Mouse (Mus musculus) hindbrain, embryonic 15.5 days (tissue): ENCODE measurements around the gene Cdh18. TPM values are rescaled to one million over a fixed set of nuclear protein-coding genes. Genes with fewer than 3 reads are reported as not detected.
"Not testable (repeated sequence)": the region's sequence is repeated elsewhere in the genome, so short reads cannot be mapped to it uniquely, and the experiment has no call there.

Experiments
- ATAC-seq: fragments of 200-750 bp; cut with Nextera tagmentation; 2 replicates; pipeline ENCODE4 v1.8.0; 2017; ENCODE audit warnings: low read depth, moderate number of reproducible peaks, moderate TSS enrichment; ENCODE audit not compliant: low FRiP score
- H3K27ac ChIP-seq: fragments of 300-500 bp; sonication (generic); replicated peaks from 2 replicates; pipeline ENCODE4 v1.5.1; 2015; ENCODE audit warnings: mild to moderate bottlenecking, inconsistent platforms
- H3K27me3 ChIP-seq: fragments of 300-500 bp; sonication (generic); 2 replicates; pipeline ENCODE4 v1.6.1; 2015; ENCODE audit warnings: control low read depth, inconsistent platforms
- H3K36me3 ChIP-seq: fragments of 300-500 bp; sonication (generic); 2 replicates; pipeline ENCODE4 v1.6.1; 2015; ENCODE audit warnings: control low read depth, inconsistent platforms
- H3K4me1 ChIP-seq: fragments of 300-500 bp; sonication (generic); replicated peaks from 2 replicates; pipeline ENCODE4 v1.6.1; 2015; ENCODE audit warnings: control low read depth, inconsistent platforms
- H3K4me2 ChIP-seq: fragments of 300-500 bp; sonication (generic); 2 replicates; pipeline ENCODE4 v1.6.1; 2015; ENCODE audit warnings: moderate library complexity, mild to moderate bottlenecking, inconsistent platforms
- H3K4me3 ChIP-seq: fragments of 300-500 bp; sonication (generic); 2 replicates; pipeline ENCODE4 v1.5.1; 2015; ENCODE audit warnings: mild to moderate bottlenecking, inconsistent platforms
- H3K9ac ChIP-seq: fragments of 300-500 bp; sonication (generic); 2 replicates; pipeline ENCODE4 v1.6.1; 2015; ENCODE audit warnings: inconsistent platforms
- H3K9me3 ChIP-seq: fragments of 300-500 bp; sonication (generic); 2 replicates; pipeline ENCODE4 v1.6.1; 2016; ENCODE audit warnings: control low read depth, inconsistent platforms
- WGBS: fragments of 180-500 bp; shearing (Covaris S2); methylation state at CpG from one replicate; pipeline ENCODE4 v1.1.7; 2015; 5-methylcytosine and 5-hydroxymethylcytosine counted together
- polyA plus RNA-seq: library from polyadenylated mRNA; unstranded; fragments of >200 nt; fragmentation: Nextera tagmentation; extraction: Ambion mirVana; gene quantifications from 2 replicates; pipeline ENCODE4 v1.2.1, GENCODE M21; 2015

Cdh18 gene
- polyA plus RNA-seq, 1 experiment from 2014 or later, result 11.4 TPM

GRCm38 (mm10) chr15:23096601-23097000 is 547.8 kb downstream of the Cdh18 start:
- Histone ChIP-seq H3K4me1 (no peaks in the 10 kb centered on the region), H3K9me3 (no peaks in the 10 kb centered on the region), H3K27me3 (no peaks in the 10 kb centered on the region), H3K4me3 (no peak overlapping the region), H3K36me3 (no peaks in the 10 kb centered on the region), H3K27ac (no peak overlapping the region), H3K4me2 (no peak overlapping the region), H3K9ac (no peak overlapping the region)
- no peak for ATAC-seq
- WGBS, result 81% methylated on average over 5 of the region's 5 CpGs

DNA sequence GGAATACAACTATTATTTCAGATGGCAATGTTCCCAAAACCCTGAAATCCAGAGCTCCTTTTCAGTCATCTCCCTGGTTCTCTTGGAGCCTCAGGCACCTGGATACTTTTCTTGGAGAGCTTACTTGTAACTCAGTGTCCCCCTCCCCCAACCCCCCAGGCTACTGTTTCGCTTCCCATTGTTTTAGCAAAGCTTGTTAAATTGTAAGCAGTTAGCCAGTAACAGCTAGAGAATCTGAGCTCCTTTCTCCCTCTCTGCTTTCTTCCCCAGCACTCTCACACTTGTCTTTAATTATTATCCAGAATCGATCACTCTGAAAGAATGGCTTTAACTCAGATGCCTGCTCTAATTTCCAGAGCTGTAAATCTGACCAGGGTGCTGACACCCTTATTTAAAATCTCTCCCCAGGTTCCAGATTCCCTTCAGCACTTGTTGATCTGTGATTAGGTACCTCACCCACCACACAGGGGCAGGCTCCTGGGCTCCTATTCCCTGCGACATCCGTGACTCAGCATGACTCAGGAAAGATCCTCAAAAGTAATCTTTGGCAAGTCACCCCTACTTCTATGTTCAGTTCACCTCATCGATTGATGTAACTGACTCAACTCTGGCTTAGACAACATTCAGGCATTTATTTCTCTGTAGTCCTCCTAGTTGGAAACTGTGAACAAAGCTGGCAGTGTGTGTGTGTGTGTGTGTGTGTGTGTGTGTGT is 556.0 kb downstream of the Cdh18 start:
- Histone ChIP-seq H3K4me2 (no peak overlapping the region), H3K9ac (no peak overlapping the region), H3K9me3 (no peaks in the 10 kb centered on the region), H3K27me3 (no peaks in the 10 kb centered on the region), H3K27ac (no peak overlapping the region), H3K4me1 (no peaks in the 10 kb centered on the region), H3K4me3 (no peak overlapping the region), H3K36me3 (no peaks in the 10 kb centered on the region)
- 34% methylated on average over 5 of the region's 5 CpGs for WGBS
- no peak for ATAC-seq

DNA sequence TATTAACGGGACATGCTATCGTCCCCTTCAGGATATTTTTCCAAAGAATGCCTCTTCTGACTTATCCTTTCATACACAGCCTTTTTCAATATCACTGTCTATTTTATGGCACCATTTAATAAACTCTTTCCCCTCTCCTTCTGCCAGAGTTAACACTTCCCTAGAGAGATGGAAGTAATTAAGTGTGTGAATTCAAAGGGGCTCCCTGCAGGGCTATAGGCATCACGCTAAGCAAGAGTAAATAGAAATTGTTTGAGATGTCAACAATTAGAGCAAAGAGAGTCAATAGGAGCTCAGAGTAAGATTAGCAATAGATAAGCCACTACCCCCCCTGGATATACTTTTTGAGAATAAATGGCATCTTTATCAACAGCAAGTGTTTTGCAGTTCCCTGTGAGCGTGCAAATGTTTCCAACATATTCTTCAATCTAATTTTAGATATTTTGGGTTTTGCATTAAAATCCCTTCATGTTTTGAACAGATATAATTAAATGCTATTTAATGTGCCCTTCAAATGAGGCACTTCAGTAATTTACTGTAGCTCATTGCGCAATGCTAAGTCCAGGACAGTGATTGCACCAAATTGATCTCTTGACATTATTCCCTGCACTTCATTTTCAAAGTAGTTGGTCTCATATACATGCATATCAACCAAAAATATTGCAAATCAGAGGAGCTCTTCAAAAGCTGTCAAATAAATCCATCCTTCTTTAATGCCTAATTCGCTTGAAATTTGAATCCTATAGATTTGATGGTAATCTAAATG is 586.3 kb downstream of the Cdh18 start:
- Histone ChIP-seq H3K36me3 (no peaks in the 10 kb centered on the region), H3K27me3 (no peaks in the 10 kb centered on the region), H3K9me3 (no peaks in the 10 kb centered on the region), H3K27ac (no peak overlapping the region), H3K4me2 (no peak overlapping the region), H3K4me1 (no peaks in the 10 kb centered on the region), H3K4me3 (no peak overlapping the region), H3K9ac (no peak overlapping the region)
- 48% methylated on average over 6 of the region's 6 CpGs for WGBS
- ATAC-seq, result peak; percentile 63; the same call in 1 of the 2 replicates

- H3K36me3 ChIP-seq, result no peaks in the 10 kb centered on the region
- no peak for ATAC-seq
- WGBS, result 88% methylated on average over 3 of the region's 3 CpGs
Observed at GRCm38 (mm10) chr15:23136971-23137370, 588.1 kb downstream of the Cdh18 start.

GRCm38 (mm10) chr15:23142907-23143306 is 594.1 kb downstream of the Cdh18 start:
- not testable (repeated sequence) for H3K27me3 ChIP-seq, H3K9me3 ChIP-seq, ATAC-seq, H3K36me3 ChIP-seq, H3K4me2 ChIP-seq, H3K9ac ChIP-seq, H3K4me1 ChIP-seq, H3K4me3 ChIP-seq, H3K27ac ChIP-seq
- 63% methylated on average over 1 of the region's 1 CpGs for WGBS

More at GRCm38 (mm10) chr15:23136971-23137370, 588.1 kb downstream of the Cdh18 start:
- H3K9ac ChIP-seq, result no peak overlapping the region
- no peak overlapping the region for H3K4me2 ChIP-seq
- H3K4me1 ChIP-seq, result no peaks in the 10 kb centered on the region
- H3K27ac ChIP-seq, result no peak overlapping the region
- no peaks in the 10 kb centered on the region for H3K9me3 ChIP-seq
- H3K4me3 ChIP-seq, result no peak overlapping the region
- H3K27me3 ChIP-seq, result no peaks in the 10 kb centered on the region

GRCm38 (mm10) chr15:23155883-23156282 is 607.1 kb downstream of the Cdh18 start:
- WGBS, result 98% methylated on average over 2 of the region's 2 CpGs
- no peaks in the 10 kb centered on the region for H3K36me3 ChIP-seq
- H3K9ac ChIP-seq, result no peak overlapping the region
- no peak overlapping the region for H3K4me2 ChIP-seq
- no peak for ATAC-seq
- no peak overlapping the region for H3K4me3 ChIP-seq
- H3K9me3 ChIP-seq, result no peaks in the 10 kb centered on the region
- H3K27ac ChIP-seq, result no peak overlapping the region
- no peaks in the 10 kb centered on the region for H3K4me1 ChIP-seq
- H3K27me3 ChIP-seq, result no peaks in the 10 kb centered on the region

- Histone ChIP-seq H3K4me1 (no peaks in the 10 kb centered on the region), H3K9ac (no peak overlapping the region), H3K9me3 (no peaks in the 10 kb centered on the region), H3K4me3 (no peak overlapping the region), H3K27ac (no peak overlapping the region), H3K4me2 (no peak overlapping the region), H3K36me3 (no peaks in the 10 kb centered on the region), H3K27me3 (no peaks in the 10 kb centered on the region)
- no peak for ATAC-seq
- WGBS, result 92% methylated on average over 4 of the region's 4 CpGs
Observed at GRCm38 (mm10) chr15:23164869-23165268, 616.0 kb downstream of the Cdh18 start.

DNA sequence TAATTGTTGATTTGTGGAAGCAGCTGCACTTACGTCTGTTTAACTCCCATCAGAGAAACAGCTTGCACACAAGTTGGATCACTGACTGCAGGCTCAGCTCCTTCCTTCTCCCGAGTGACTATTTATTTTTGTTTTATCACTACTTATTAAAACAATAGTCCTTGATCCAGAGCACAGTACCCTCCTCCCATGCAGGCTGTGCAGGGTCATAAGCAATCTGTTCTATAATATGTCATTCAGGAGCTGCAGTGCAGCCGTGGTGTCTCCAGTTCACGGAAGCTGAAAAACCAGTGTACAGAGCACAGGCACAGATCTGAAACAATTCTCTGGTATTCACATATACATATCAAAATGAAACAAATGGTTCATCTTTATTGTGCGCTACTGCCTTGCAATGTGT is 625.8 kb downstream of the Cdh18 start:
- no peak overlapping the region for H3K4me2 ChIP-seq
- no peak overlapping the region for H3K9ac ChIP-seq
- no peaks in the 10 kb centered on the region for H3K4me1 ChIP-seq
- H3K9me3 ChIP-seq, result no peaks in the 10 kb centered on the region
- no peak overlapping the region for H3K4me3 ChIP-seq
- H3K27ac ChIP-seq, result no peak overlapping the region
- no peaks in the 10 kb centered on the region for H3K36me3 ChIP-seq
- H3K27me3 ChIP-seq, result no peaks in the 10 kb centered on the region
- WGBS, result 55% methylated on average over 5 of the region's 5 CpGs
- ATAC-seq, result no peak

- H3K27ac ChIP-seq, result no peak overlapping the region
- no peaks in the 10 kb centered on the region for H3K9me3 ChIP-seq
- no peaks in the 10 kb centered on the region for H3K27me3 ChIP-seq
- H3K36me3 ChIP-seq, result no peaks in the 10 kb centered on the region
- 91% methylated on average over 3 of the region's 3 CpGs for WGBS
- H3K4me1 ChIP-seq, result no peaks in the 10 kb centered on the region
- H3K4me3 ChIP-seq, result no peak overlapping the region
- ATAC-seq, result no peak
- H3K9ac ChIP-seq, result no peak overlapping the region
- H3K4me2 ChIP-seq, result no peak overlapping the region
Observed at GRCm38 (mm10) chr15:23212068-23212467, 663.2 kb downstream of the Cdh18 start.

GRCm38 (mm10) chr15:23230616-23231015 is 681.8 kb downstream of the Cdh18 start:
- Histone ChIP-seq H3K36me3 (no peaks in the 10 kb centered on the region), H3K9me3 (no peaks in the 10 kb centered on the region), H3K27ac (no peak overlapping the region), H3K4me2 (no peak overlapping the region), H3K4me3 (no peak overlapping the region), H3K9ac (no peak overlapping the region), H3K27me3 (no peaks in the 10 kb centered on the region), H3K4me1 (no peaks in the 10 kb centered on the region)
- ATAC-seq, result no peak
- WGBS, result 79% methylated on average over 2 of the region's 2 CpGs

DNA sequence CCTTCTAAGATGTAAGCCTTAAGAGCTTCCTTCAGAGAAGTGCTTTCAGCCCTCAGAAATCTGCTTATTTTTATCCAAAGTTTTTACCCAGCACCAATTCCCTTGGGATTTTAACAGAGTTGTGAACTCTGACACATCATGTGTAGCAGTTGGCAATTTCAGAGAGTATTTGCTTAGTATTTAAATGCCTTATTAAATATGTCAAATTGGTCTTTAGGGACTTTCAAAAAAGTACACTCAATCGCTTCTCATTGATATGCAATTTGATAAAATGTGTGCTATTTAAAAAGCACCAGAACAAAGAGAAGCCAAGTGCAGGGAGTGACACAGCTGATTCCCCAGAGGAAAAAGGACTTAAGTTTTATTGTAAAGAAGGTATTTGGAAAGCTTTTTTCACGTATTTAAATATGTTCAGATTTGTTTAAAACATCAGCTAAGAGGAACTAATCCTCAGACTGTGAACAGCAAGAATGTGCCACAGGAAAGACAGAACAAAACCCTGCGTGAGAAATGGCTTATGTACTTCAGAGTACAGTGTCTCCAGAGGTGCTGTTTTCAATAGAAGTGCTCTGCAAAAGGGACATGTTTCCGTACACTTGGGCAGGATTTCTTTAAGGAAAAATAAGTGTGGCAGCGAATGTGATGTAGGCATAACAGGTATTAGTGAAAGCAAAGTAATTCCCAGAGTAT is 709.1 kb downstream of the Cdh18 start:
- 60% methylated on average over 5 of the region's 5 CpGs for WGBS
- Histone ChIP-seq H3K9me3 (no peaks in the 10 kb centered on the region), H3K9ac (no peak overlapping the region), H3K4me3 (no peak overlapping the region), H3K27ac (no peak overlapping the region), H3K4me1 (no peaks in the 10 kb centered on the region), H3K4me2 (no peak overlapping the region), H3K27me3 (no peaks in the 10 kb centered on the region), H3K36me3 (no peaks in the 10 kb centered on the region)
- ATAC-seq, result no peak

DNA sequence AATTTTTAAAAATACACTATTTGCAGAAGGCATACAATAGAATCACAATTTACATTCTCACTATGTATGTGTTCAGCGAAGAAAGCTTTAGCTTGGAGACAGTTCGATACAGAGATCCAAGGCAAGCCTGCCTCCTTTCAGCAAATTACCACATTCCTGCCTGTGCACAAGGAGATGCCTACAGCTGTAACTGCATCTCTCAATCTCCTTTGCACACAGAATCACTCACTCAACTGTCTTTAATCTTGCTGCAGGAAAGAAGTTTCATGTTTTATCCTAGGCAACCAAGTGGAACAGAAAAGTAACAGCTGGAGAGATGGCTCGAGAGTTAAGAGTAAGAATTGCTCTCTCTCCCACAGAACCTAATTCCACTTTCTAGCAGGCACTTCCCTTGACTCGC is 729.6 kb downstream of the Cdh18 start:
- H3K9me3 ChIP-seq, result no peaks in the 10 kb centered on the region
- H3K27me3 ChIP-seq, result no peaks in the 10 kb centered on the region
- H3K4me2 ChIP-seq, result no peak overlapping the region
- H3K36me3 ChIP-seq, result no peaks in the 10 kb centered on the region
- no peak overlapping the region for H3K9ac ChIP-seq
- no peak for ATAC-seq
- 82% methylated on average over 4 of the region's 4 CpGs for whole genome bisulfite sequencing
- H3K27ac ChIP-seq, result no peak overlapping the region
- H3K4me3 ChIP-seq, result no peak overlapping the region
- H3K4me1 ChIP-seq, result no peaks in the 10 kb centered on the region
